8 mouse cellular contexts compared by ENCODE assay signal in the genomic region with DNA sequence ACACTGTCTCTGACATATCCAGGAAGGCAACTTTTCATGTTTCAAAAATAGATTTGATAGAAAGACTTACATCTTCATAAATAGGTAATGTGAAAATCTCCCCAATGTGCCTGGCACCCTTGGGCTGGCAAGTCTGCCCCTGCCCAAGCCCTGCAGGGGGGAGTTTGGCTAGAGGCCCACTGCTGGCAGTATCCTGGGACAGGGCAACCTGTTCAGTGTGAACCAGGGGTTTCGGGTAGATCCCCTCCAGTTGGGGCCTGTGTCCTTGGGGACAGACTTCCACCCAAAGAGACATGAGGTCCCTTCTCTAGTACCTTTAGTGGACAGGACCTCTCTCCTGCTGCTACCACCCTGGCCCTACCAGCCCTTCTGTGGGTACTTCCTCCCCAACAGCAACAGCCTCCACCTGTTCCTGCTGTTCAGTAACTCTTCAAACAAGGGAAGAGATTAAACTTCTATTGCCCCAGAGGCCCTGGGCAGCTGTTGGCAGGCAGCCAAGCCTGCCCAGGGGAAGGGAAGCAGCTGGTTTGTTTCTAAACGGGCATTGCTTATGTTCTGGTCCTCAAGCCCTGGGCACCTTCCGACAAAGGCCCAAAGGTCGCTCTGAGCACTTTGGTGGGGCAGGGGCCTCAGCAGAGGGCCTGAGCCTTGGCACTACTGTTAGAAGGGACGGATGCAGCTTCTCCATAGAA. TPM values are rescaled to one million over a fixed set of nuclear protein-coding genes. Genes with fewer than 3 reads are reported as not detected.
DNase-seq lines count a peak whose midpoint lies in the region; ATAC-seq and TF ChIP-seq lines count a peak whose summit lies in the region.

No protein-coding gene starts in this region.

- TF ChIP-seq CTCF in C2C12 (IDR thresholded peaks at IDR 0.05; ENCODE audit: control insufficient read depth, insufficient read depth, insufficient read length) = no peak
- no peak for TF ChIP-seq CTCF in midbrain, postnatal 0 days (IDR thresholded peaks at IDR 0.05)
- no peak for TF ChIP-seq CTCF in left cerebral cortex, adult 2 months (IDR thresholded peaks at IDR 0.05)

- H3ac ChIP-seq in C2C12 (ENCODE audit: control insufficient read depth, insufficient read length, low read depth) = no peak overlapping the region

- 24% methylated on average over 5 of the region's 5 CpGs for WGBS in heart, embryonic 14.5 days
- 46% methylated on average over 5 of the region's 5 CpGs for WGBS in limb, embryonic 13.5 days
- 27% methylated on average over 5 of the region's 5 CpGs for WGBS in midbrain, postnatal 0 days

- H3K9ac ChIP-seq in heart, embryonic 14.5 days (ENCODE audit: low read length) = peak overlapping the region; percentile 52; the same call in 1 of the 2 replicates
- peak overlapping the region; percentile 50; the same call in 1 of the 2 replicates for H3K9ac ChIP-seq in limb, embryonic 13.5 days
- no peak overlapping the region for H3K9ac ChIP-seq in midbrain, postnatal 0 days (replicated peaks; ENCODE audit: low read length, poor library complexity, severe bottlenecking)

- H3K9me3 ChIP-seq in heart, embryonic 14.5 days (ENCODE audit: control insufficient read depth, low read length) = no peaks in the 10 kb centered on the region
- H3K9me3 ChIP-seq in limb, embryonic 13.5 days = no peaks in the 10 kb centered on the region
- no peaks in the 10 kb centered on the region for H3K9me3 ChIP-seq in midbrain, postnatal 0 days (ENCODE audit: low read length)

- H3K79me2 ChIP-seq in C2C12 (ENCODE audit: control insufficient read depth, insufficient read depth) = no peaks in the 10 kb centered on the region

- DNase-seq in cerebellum, postnatal 10 days = peak; percentile 57 to 59
- no peak for DNase-seq in cerebellum, postnatal 4 days (ENCODE audit: low spot score in 2 of 2)
- peak; percentile 22 for DNase-seq in midbrain, postnatal 0 days (ENCODE audit: low spot score)
- no peak for DNase-seq in embryo, embryonic 9.5 days (ENCODE audit: extremely low spot score)
- DNase-seq in left cerebral cortex, adult 2 months (ENCODE audit: extremely low spot score in 1 of 2, low spot score in 2 of 2) = no peak

- peaks cover 18 to 26% of the 10 kb centered on the region in 2 experiments for H3K4me1 ChIP-seq in heart, embryonic 14.5 days (ENCODE audit: control insufficient read depth in 2 of 2, insufficient read depth in 2 of 2, low read length in 2 of 2)
- peaks cover 11% of the 10 kb centered on the region for H3K4me1 ChIP-seq in limb, embryonic 13.5 days
- H3K4me1 ChIP-seq in midbrain, postnatal 0 days (ENCODE audit: insufficient read depth, low read length) = no peaks in the 10 kb centered on the region

- 0 out of 2 replicates have a peak, but pooled peaks have one; percentile 12 for ATAC-seq in heart, embryonic 14.5 days (ENCODE audit: insufficient number of reproducible peaks, insufficient read depth, low FRiP score, low read depth)
- ATAC-seq in limb, embryonic 13.5 days (ENCODE audit: low FRiP score, low read depth) = no peak
- no peak for ATAC-seq in midbrain, postnatal 0 days (ENCODE audit: low FRiP score)

- no peaks in the 10 kb centered on the region for H3K36me3 ChIP-seq in C2C12 (ENCODE audit: control insufficient read depth, insufficient read depth)
- H3K36me3 ChIP-seq in heart, embryonic 14.5 days (ENCODE audit: control insufficient read depth, insufficient read depth, low read length) = peaks cover 12% of the 10 kb centered on the region
- H3K36me3 ChIP-seq in limb, embryonic 13.5 days = peaks cover 28% of the 10 kb centered on the region
- peaks cover 17% of the 10 kb centered on the region for H3K36me3 ChIP-seq in midbrain, postnatal 0 days (ENCODE audit: insufficient read depth, low read length)

- no peaks in the 10 kb centered on the region for H3K79me3 ChIP-seq in C2C12 (ENCODE audit: low read depth)

- H3K4me2 ChIP-seq in heart, embryonic 14.5 days (ENCODE audit: low read length) = no peak overlapping the region
- H3K4me2 ChIP-seq in limb, embryonic 13.5 days (replicated peaks) = no peak overlapping the region
- no peak overlapping the region for H3K4me2 ChIP-seq in midbrain, postnatal 0 days (ENCODE audit: low read depth, low read length, poor library complexity, severe bottlenecking)

- intact Hi-C loops in left cerebral cortex, adult 2 months (cut with DNase I) = no loop called here

- H3K4me3 ChIP-seq in C2C12 (ENCODE audit: insufficient read depth, poor library complexity, severe bottlenecking) = no peak overlapping the region
- H3K4me3 ChIP-seq in heart, embryonic 14.5 days (ENCODE audit: control insufficient read depth in 1 of 2, insufficient read depth in 1 of 2, low read depth in 1 of 2, low read length in 2 of 2) = no peak overlapping the region
- no peak overlapping the region for H3K4me3 ChIP-seq in limb, embryonic 13.5 days
- H3K4me3 ChIP-seq in midbrain, postnatal 0 days (ENCODE audit: low read depth, low read length) = no peak overlapping the region
- no peak overlapping the region for H3K4me3 ChIP-seq in left cerebral cortex, adult 2 months

- H3K27ac ChIP-seq in heart, embryonic 14.5 days (replicated peaks in 1 of 2; ENCODE audit: control insufficient read depth in 1 of 2, insufficient read depth in 1 of 2, low read depth in 2 of 2, low read length in 2 of 2) = peak overlapping the region; percentile 22 to 62; a peak in 3 of 4 replicates
- no peak overlapping the region; the same call in 1 of the 2 replicates for H3K27ac ChIP-seq in limb, embryonic 13.5 days
- no peak overlapping the region for H3K27ac ChIP-seq in midbrain, postnatal 0 days (ENCODE audit: low read depth, low read length)
- H3K27ac ChIP-seq in left cerebral cortex, adult 2 months = no peak overlapping the region

- H3K27me3 ChIP-seq in C2C12 (ENCODE audit: control insufficient read depth, insufficient read depth, insufficient read length) = no peaks in the 10 kb centered on the region
- no peaks in the 10 kb centered on the region for H3K27me3 ChIP-seq in heart, embryonic 14.5 days (ENCODE audit: control insufficient read depth, insufficient read depth, low read length)
- no peaks in the 10 kb centered on the region for H3K27me3 ChIP-seq in limb, embryonic 13.5 days
- H3K27me3 ChIP-seq in midbrain, postnatal 0 days (ENCODE audit: insufficient read depth, low read length) = no peaks in the 10 kb centered on the region

TF ChIP-seq in C2C12, 6 proteins besides CTCF, POLR2A, EP300 and RAD21:
- TF ChIP-seq USF1 (IDR thresholded peaks at IDR 0.05; ENCODE audit: low read depth) = no peak
- no peak for TF ChIP-seq CEBPB (IDR thresholded peaks at IDR 0.05; ENCODE audit: low read depth)
- TF ChIP-seq FOSL1 (IDR thresholded peaks at IDR 0.05; ENCODE audit: insufficient read depth, low read length, poor library complexity, severe bottlenecking) = no peak
- no peak for TF ChIP-seq MYOG (IDR thresholded peaks at IDR 0.05; ENCODE audit: control insufficient read depth, extremely low read depth, insufficient read length)
- no peak for TF ChIP-seq MAX (IDR thresholded peaks at IDR 0.05)
- TF ChIP-seq MYOD1 (IDR thresholded peaks at IDR 0.05; ENCODE audit: control insufficient read depth, insufficient read length, low read depth) = peak; percentile 34

RNA-seq across cellular contexts. Expression of gene Gp9, which starts 11.2 kb away (rescaled TPM):
- polyA plus RNA-seq in C2C12 (2012; fragmentation: generic; extraction: Trizol) = not detected
- polyA plus RNA-seq in heart, embryonic 14.5 days (2014; fragmentation: Nextera tagmentation; extraction: Ambion mirVana) = 3.4 TPM in 2 replicates
- 0.94 and 1.6 TPM in 2 replicates for polyA plus RNA-seq in limb, embryonic 13.5 days (2015; fragmentation: Nextera tagmentation; extraction: Ambion mirVana)
- total RNA-seq in midbrain, postnatal 0 days (2014; rRNA removed) = 1.7 TPM in 1 of 2 replicates, not detected in the other
- not detected in 2 replicates for polyA plus RNA-seq in midbrain, postnatal 0 days (2015; fragmentation: Nextera tagmentation; extraction: Ambion mirVana)
- total RNA-seq in left cerebral cortex, adult 2 months (2021) = 1 to 10 TPM in 1 of 2 experiments, under 1 TPM in 1; 0.54 to 1.4 TPM

RNA-seq across cellular contexts. Expression of gene Rab43, which starts 22.9 kb away (rescaled TPM):
- 8.3 TPM for polyA plus RNA-seq in C2C12 (2012; fragmentation: generic; extraction: Trizol)
- 8.0 and 8.4 TPM in 2 replicates for polyA plus RNA-seq in heart, embryonic 14.5 days (2014; fragmentation: Nextera tagmentation; extraction: Ambion mirVana)
- 9.8 and 10.3 TPM in 2 replicates for polyA plus RNA-seq in limb, embryonic 13.5 days (2015; fragmentation: Nextera tagmentation; extraction: Ambion mirVana)
- 23.2 and 31.6 TPM in 2 replicates for total RNA-seq in midbrain, postnatal 0 days (2014; rRNA removed)
- polyA plus RNA-seq in midbrain, postnatal 0 days (2015; fragmentation: Nextera tagmentation; extraction: Ambion mirVana) = 7.7 and 9.9 TPM in 2 replicates
- 10 to 100 TPM; 14.4 to 14.7 TPM for total RNA-seq in left cerebral cortex, adult 2 months (2021)

RNA-seq across cellular contexts. Expression of gene Gm45140, which starts 46.6 kb away (rescaled TPM):
- polyA plus RNA-seq in C2C12 (2012; fragmentation: generic; extraction: Trizol) = 2.3 TPM
- 1.4 and 1.6 TPM in 2 replicates for polyA plus RNA-seq in heart, embryonic 14.5 days (2014; fragmentation: Nextera tagmentation; extraction: Ambion mirVana)
- polyA plus RNA-seq in limb, embryonic 13.5 days (2015; fragmentation: Nextera tagmentation; extraction: Ambion mirVana) = 3.7 and 6.8 TPM in 2 replicates
- total RNA-seq in midbrain, postnatal 0 days (2014; rRNA removed) = 5.4 TPM in 1 of 2 replicates, not detected in the other
- 1.2 and 1.8 TPM in 2 replicates for polyA plus RNA-seq in midbrain, postnatal 0 days (2015; fragmentation: Nextera tagmentation; extraction: Ambion mirVana)
- total RNA-seq in left cerebral cortex, adult 2 months (2021) = 1 to 10 TPM; 2.7 to 3.5 TPM

RNA-seq across cellular contexts. Expression of gene Isy1, which starts 49.6 kb away (rescaled TPM):
- 44.4 TPM for polyA plus RNA-seq in C2C12 (2012; fragmentation: generic; extraction: Trizol)
- polyA plus RNA-seq in heart, embryonic 14.5 days (2014; fragmentation: Nextera tagmentation; extraction: Ambion mirVana) = 16.5 and 20.0 TPM in 2 replicates
- 46.7 and 53.7 TPM in 2 replicates for polyA plus RNA-seq in limb, embryonic 13.5 days (2015; fragmentation: Nextera tagmentation; extraction: Ambion mirVana)
- 21.7 and 22.5 TPM in 2 replicates for total RNA-seq in midbrain, postnatal 0 days (2014; rRNA removed)
- polyA plus RNA-seq in midbrain, postnatal 0 days (2015; fragmentation: Nextera tagmentation; extraction: Ambion mirVana) = 20.7 and 25.9 TPM in 2 replicates
- total RNA-seq in left cerebral cortex, adult 2 months (2021) = 10 to 100 TPM; 35.8 to 40.6 TPM

RNA-seq across cellular contexts. Expression of gene Efcc1, which starts 58.4 kb away (rescaled TPM):
- 0.05 TPM for polyA plus RNA-seq in C2C12 (2012; fragmentation: generic; extraction: Trizol)
- 0.44 and 0.76 TPM in 2 replicates for polyA plus RNA-seq in heart, embryonic 14.5 days (2014; fragmentation: Nextera tagmentation; extraction: Ambion mirVana)
- 0.32 and 0.62 TPM in 2 replicates for polyA plus RNA-seq in limb, embryonic 13.5 days (2015; fragmentation: Nextera tagmentation; extraction: Ambion mirVana)
- total RNA-seq in midbrain, postnatal 0 days (2014; rRNA removed) = 6.6 and 15.8 TPM in 2 replicates
- polyA plus RNA-seq in midbrain, postnatal 0 days (2015; fragmentation: Nextera tagmentation; extraction: Ambion mirVana) = 8.7 and 11.2 TPM in 2 replicates
- 1 to 10 TPM; 4.5 to 4.8 TPM for total RNA-seq in left cerebral cortex, adult 2 months (2021)

Comparison
In these comparisons a context has a peak if more than half of its experiments do, and no peak if none do; other contexts are left out.
1. DNase-seq: peak in cerebellum, postnatal 10 days (2 of 2) and midbrain, postnatal 0 days (single experiment); none in cerebellum, postnatal 4 days (0 of 2), embryo, embryonic 9.5 days (single experiment) and left cerebral cortex, adult 2 months (0 of 2).
2. H3K27ac ChIP-seq: peak in heart, embryonic 14.5 days (2 of 2); none in limb, embryonic 13.5 days (single experiment), midbrain, postnatal 0 days (single experiment) and left cerebral cortex, adult 2 months (single experiment).